Mouse (Mus musculus) bone marrow, adult 2 months (tissue): ENCODE data around the gene Maf.

Source experiments
- CTCF ChIP-seq: fragments of 200-500 bp; IDR thresholded peaks from 2 replicates; pipeline ENCODE4 v1.5.1; 2011; ENCODE audit warnings: low read length, control low read depth; ENCODE audit not compliant: control insufficient read depth, insufficient read depth
- POLR2A ChIP-seq: fragments of 200-500 bp; IDR thresholded peaks from 2 replicates; pipeline ENCODE4 v1.6.1; 2011; ENCODE audit warnings: low read depth, mild to moderate bottlenecking, control low read depth, low read length, borderline replicate concordance; ENCODE audit not compliant: control insufficient read depth

DNA sequence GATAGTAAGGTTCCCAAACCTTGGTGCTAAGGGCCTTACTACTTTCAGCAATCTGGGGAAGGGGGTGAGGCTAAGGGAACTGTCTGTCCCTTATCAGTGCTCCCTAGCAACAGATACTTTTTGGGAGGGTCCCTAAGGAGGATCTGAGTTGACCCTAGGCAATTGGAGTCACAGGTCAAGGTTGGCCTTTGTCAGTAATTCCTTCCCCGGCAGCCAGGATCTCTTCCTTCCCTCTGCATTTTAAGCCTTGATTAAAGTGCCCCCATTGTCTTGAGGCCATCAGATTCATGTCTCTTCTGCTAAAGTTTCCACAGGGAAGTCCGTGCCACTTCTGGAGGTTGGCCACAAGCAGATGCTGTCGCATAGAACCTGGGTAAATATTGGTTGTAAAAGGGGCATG, 10.2 kb downstream of the Maf start:
- TF ChIP-seq CTCF: no peak
- TF ChIP-seq POLR2A: no peak
